Mouse (Mus musculus): ENCODE data around the gene Kras. TPM values are rescaled to one million over a fixed set of nuclear protein-coding genes. Genes with fewer than 3 reads are reported as not detected.
A peak's percentile ranks its signal among the peaks of the same experiment; 100 is the strongest.

The Kras gene
- total and polyA plus RNA-seq, 3 experiments: 15.6 to 44.3 TPM; not detected in 1

DNA sequence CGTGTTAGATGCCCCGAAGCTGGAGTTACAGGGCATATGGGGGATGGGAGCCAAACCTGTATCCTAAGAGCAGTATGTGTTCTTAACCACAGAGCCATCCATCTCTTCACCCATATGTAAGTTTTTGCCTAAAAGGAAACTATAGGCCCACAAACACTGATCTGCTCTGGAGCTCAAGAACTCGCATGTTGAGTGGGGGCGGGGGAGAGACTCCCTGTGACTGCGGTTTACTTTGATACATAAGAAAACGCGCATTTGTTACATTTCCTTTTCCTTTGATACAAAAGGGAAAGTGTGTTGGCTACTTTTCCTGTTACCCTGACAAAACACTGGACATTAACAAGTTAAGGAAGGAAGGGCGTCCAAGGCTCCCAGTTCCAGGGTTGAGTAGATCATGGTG is 34.2 kb upstream of the Kras start:
- TF ChIP-seq HCFC1 (IDR thresholded peaks at IDR 0.05; ENCODE audit: low read depth, low read length): no peak
- TF ChIP-seq BHLHE40 (IDR thresholded peaks at IDR 0.05; ENCODE audit: borderline replicate concordance, low read depth, low read length): no peak
- no peak for TF ChIP-seq POLR2AphosphoS5 (IDR thresholded peaks at IDR 0.05; ENCODE audit: borderline replicate concordance, low read depth, low read length)
- TF ChIP-seq MXI1 (IDR thresholded peaks at IDR 0.05; ENCODE audit: low read depth, low read length): no peak
- H3K4me3 ChIP-seq (ENCODE audit: control insufficient read depth in 1 of 2, insufficient read depth in 1 of 2, low read depth in 2 of 2, low read length in 2 of 2): no peak overlapping the region
- H3K9ac ChIP-seq (ENCODE audit: control insufficient read depth, low read depth, low read length, poor library complexity, severe bottlenecking): no peak overlapping the region
- no peak for DNase-seq (ENCODE audit: low read depth, low spot score)
- no peaks in the 10 kb centered on the region; a peak in 1 of 4 replicates for H3K27me3 ChIP-seq (ENCODE audit: control insufficient read depth in 1 of 2, insufficient read depth in 2 of 2, low read length in 2 of 2)
- H3K36me3 ChIP-seq (ENCODE audit: control insufficient read depth in 1 of 2, insufficient read depth in 2 of 2, low read length in 2 of 2): no peaks in the 10 kb centered on the region
- H3K79me2 ChIP-seq (ENCODE audit: control insufficient read depth, insufficient read depth, low read length, poor library complexity): no peaks in the 10 kb centered on the region
- no peak overlapping the region for H3K27ac ChIP-seq (ENCODE audit: control insufficient read depth, low read depth, low read length)
- H3K4me1 ChIP-seq (ENCODE audit: control insufficient read depth in 1 of 2, insufficient read depth in 2 of 2, low read length in 2 of 2): no peaks in the 10 kb centered on the region
- H3K9me3 ChIP-seq (replicated peaks; ENCODE audit: insufficient read depth, low read length): no peaks in the 10 kb centered on the region

DNA sequence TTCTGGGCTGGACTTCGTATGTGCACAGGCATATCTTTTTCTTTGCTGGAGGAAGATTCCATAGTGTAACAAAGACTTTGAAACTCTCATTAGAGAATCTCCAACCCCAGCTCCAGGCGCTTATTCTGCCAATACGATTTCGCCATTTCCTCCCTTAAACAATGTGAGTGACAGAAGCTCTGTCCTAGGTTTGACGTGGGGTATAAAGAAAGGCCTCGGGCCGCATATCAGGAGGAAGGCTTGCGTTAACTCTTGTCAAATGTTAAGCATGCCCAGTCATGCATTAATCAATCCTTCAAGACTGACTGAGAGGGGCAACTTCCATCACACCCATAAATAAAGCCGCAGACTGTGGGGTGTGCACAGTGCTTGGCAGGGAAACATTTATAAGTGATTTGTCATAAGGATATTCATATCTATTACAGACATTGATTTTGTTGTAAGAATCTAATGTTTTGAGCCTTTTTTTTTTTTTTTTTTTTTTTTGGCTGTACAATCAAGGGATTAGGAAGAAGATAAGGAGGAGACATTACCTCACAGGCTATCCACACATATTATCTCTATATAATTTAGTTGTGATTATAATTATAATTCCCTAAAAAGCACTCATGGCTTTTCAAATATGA is 27.2 kb upstream of the Kras start:
- no peaks in the 10 kb centered on the region for H3K9me3 ChIP-seq (replicated peaks; ENCODE audit: insufficient read depth, low read length)
- H3K4me3 ChIP-seq (ENCODE audit: control insufficient read depth in 1 of 2, insufficient read depth in 1 of 2, low read depth in 2 of 2, low read length in 2 of 2): peak overlapping the region; percentile 49 to 64
- H3K27ac ChIP-seq (ENCODE audit: control insufficient read depth, low read depth, low read length): peak overlapping the region; percentile 88
- H3K36me3 ChIP-seq (ENCODE audit: control insufficient read depth in 1 of 2, insufficient read depth in 2 of 2, low read length in 2 of 2): peaks cover 0 to 44% of the 10 kb centered on the region in 2 experiments; a peak in 2 of 4 replicates
- peaks cover 34 to 50% of the 10 kb centered on the region in 2 experiments for H3K4me1 ChIP-seq (ENCODE audit: control insufficient read depth in 1 of 2, insufficient read depth in 2 of 2, low read length in 2 of 2)
- H3K9ac ChIP-seq (ENCODE audit: control insufficient read depth, low read depth, low read length, poor library complexity, severe bottlenecking): peak overlapping the region; percentile 68
- TF ChIP-seq ZNF384 (IDR thresholded peaks at IDR 0.05; ENCODE audit: low read depth, low read length) (peak; percentile 73), GABPA (IDR thresholded peaks at IDR 0.05; ENCODE audit: low read depth, low read length) (no peak), MYC (IDR thresholded peaks at IDR 0.05; ENCODE audit: low read depth, low read length) (0 out of 2 replicates have a peak, but pooled peaks have one; percentile 27), MAX (IDR thresholded peaks at IDR 0.05; ENCODE audit: low read length) (no peak), MAFK (IDR thresholded peaks at IDR 0.05; ENCODE audit: borderline replicate concordance, low read depth, low read length) (no peak; the same call in 1 of the 2 replicates), POLR2AphosphoS2 (IDR thresholded peaks at IDR 0.05; ENCODE audit: low read length) (no peak), ETS1 (IDR thresholded peaks at IDR 0.05; ENCODE audit: low read depth, low read length) (peak; percentile 57), MXI1 (IDR thresholded peaks at IDR 0.05; ENCODE audit: low read depth, low read length) (0 out of 2 replicates have a peak, but pooled peaks have one; percentile 15), RCOR1 (IDR thresholded peaks at IDR 0.05; ENCODE audit: low read depth, low read length) (peak; percentile 33; the same call in 1 of the 2 replicates), HCFC1 (IDR thresholded peaks at IDR 0.05; ENCODE audit: low read depth, low read length) (no peak), USF1 (IDR thresholded peaks at IDR 0.05; ENCODE audit: low read depth, low read length) (no peak), MAZ (IDR thresholded peaks at IDR 0.05; ENCODE audit: low read depth, low read length) (no peak; the same call in 1 of the 2 replicates), BHLHE40 (IDR thresholded peaks at IDR 0.05; ENCODE audit: borderline replicate concordance, low read depth, low read length) (no peak), UBTF (IDR thresholded peaks at IDR 0.05; ENCODE audit: borderline replicate concordance, insufficient read depth, low read depth, low read length) (no peak)
- H3K79me2 ChIP-seq (ENCODE audit: control insufficient read depth, insufficient read depth, low read length, poor library complexity): no peaks in the 10 kb centered on the region; the same call in 1 of the 2 replicates
- H3K27me3 ChIP-seq (ENCODE audit: control insufficient read depth in 1 of 2, insufficient read depth in 2 of 2, low read length in 2 of 2): no peaks in the 10 kb centered on the region
- peak; percentile 61 for DNase-seq (ENCODE audit: low read depth, low spot score)
